Mouse (Mus musculus) lung, embryonic 14.5 days (tissue): ENCODE results near the gene 4931428L18Rik. TPM values are rescaled to one million over a fixed set of nuclear protein-coding genes. Genes with fewer than 3 reads are reported as not detected.

ENCODE experiments used
- ATAC-seq: fragments of 200-750 bp; cut with Nextera tagmentation; 2 replicates; pipeline ENCODE4 v1.8.0; 2017; ENCODE audit warnings: mild to moderate bottlenecking, moderate TSS enrichment, moderate library complexity; ENCODE audit not compliant: insufficient read depth
- DNase-seq: peaks from one replicate; pipeline ENCODE4 v3.0.0-alpha.2; 2015
- H3K27ac ChIP-seq: fragments of 300-500 bp; sonication (generic); 2 replicates; pipeline ENCODE4 v1.5.1; 2014; ENCODE audit warnings: low read depth, mild to moderate bottlenecking, moderate library complexity
- H3K27me3 ChIP-seq: fragments of 300-500 bp; sonication (generic); 2 replicates; pipeline ENCODE4 v1.6.1; 2014; ENCODE audit warnings: low read length, control low read depth; ENCODE audit not compliant: insufficient read depth
- H3K36me3 ChIP-seq: fragments of 300-500 bp; sonication (generic); 2 replicates; pipeline ENCODE4 v1.6.1; 2014; ENCODE audit warnings: control low read depth; ENCODE audit not compliant: insufficient read depth
- H3K4me1 ChIP-seq: fragments of 300-500 bp; sonication (generic); 2 replicates; pipeline ENCODE4 v1.6.1; 2014; ENCODE audit warnings: antibody characterized with exemption, control low read depth; ENCODE audit not compliant: insufficient read depth
- H3K4me2 ChIP-seq: fragments of 300-500 bp; sonication (generic); 2 replicates; pipeline ENCODE4 v1.6.1; 2014; ENCODE audit warnings: mild to moderate bottlenecking
- H3K4me3 ChIP-seq: fragments of 300-500 bp; sonication (generic); 2 replicates; pipeline ENCODE4 v1.5.1; 2014; ENCODE audit warnings: low read depth, low read length
- H3K9ac ChIP-seq: fragments of 300-500 bp; sonication (generic); 2 replicates; pipeline ENCODE4 v1.6.1; 2014
- H3K9me3 ChIP-seq: fragments of 300-500 bp; sonication (generic); 2 replicates; pipeline ENCODE4 v1.6.1; 2016; ENCODE audit warnings: low read depth, low read length, control low read depth
- CTCF ChIP-seq: IDR thresholded peaks from 2 replicates; pipeline ENCODE4 v1.5.1; 2016; ENCODE audit warnings: antibody characterized with exemption, low read depth
- WGBS: fragments of 180-500 bp; shearing (Covaris S2); extraction: QIAGEN DNeasy Blood & Tissue Kit; methylation state at CpG from one replicate; pipeline ENCODE4 v1.1.7; 2014; 5-methylcytosine and 5-hydroxymethylcytosine counted together
- polyA plus RNA-seq: library from polyadenylated mRNA; unstranded; fragments of >200 nt; fragmentation: Nextera tagmentation; extraction: Ambion mirVana; gene quantifications from 2 replicates; pipeline ENCODE4 v1.2.1, GENCODE M21; 2014

The 4931428L18Rik gene
- polyA plus RNA-seq, 1 experiment from 2014 or later = not detected

DNA sequence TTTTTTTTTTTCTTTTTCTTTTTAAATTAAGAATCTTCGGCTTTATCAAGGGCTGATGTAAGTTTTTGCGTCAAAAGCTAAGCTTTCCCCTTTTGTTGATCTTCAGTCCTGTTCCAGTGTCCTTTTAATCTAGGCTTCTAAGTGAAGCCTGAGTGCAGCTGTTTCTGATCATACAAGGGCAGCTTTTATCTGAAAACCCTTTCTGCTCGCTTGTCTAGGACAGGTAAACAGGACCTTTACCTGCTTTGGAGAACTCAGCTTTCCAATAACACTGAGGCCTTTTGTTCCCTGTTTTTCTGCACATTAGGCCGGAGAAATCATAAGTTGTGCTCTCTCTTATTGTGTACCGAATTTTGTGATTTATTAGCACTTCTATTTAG is 272.0 kb downstream of the 4931428L18Rik start:
- Histone ChIP-seq H3K4me2 (peak overlapping the region; percentile 67), H3K4me3 (peak overlapping the region; percentile 88), H3K27me3 (no peaks in the 10 kb centered on the region), H3K4me1 (0 out of 2 replicates have a peak, but pooled peaks cover 2% of the 10 kb centered on the region), H3K9ac (peak overlapping the region; percentile 98), H3K36me3 (peaks cover 4% of the 10 kb centered on the region), H3K9me3 (no peaks in the 10 kb centered on the region), H3K27ac (peak overlapping the region; percentile 100)
- no peak for DNase-seq
- TF ChIP-seq CTCF = no peak
- WGBS = 28% methylated on average over 5 of the region's 5 CpGs
- ATAC-seq = no peak

DNA sequence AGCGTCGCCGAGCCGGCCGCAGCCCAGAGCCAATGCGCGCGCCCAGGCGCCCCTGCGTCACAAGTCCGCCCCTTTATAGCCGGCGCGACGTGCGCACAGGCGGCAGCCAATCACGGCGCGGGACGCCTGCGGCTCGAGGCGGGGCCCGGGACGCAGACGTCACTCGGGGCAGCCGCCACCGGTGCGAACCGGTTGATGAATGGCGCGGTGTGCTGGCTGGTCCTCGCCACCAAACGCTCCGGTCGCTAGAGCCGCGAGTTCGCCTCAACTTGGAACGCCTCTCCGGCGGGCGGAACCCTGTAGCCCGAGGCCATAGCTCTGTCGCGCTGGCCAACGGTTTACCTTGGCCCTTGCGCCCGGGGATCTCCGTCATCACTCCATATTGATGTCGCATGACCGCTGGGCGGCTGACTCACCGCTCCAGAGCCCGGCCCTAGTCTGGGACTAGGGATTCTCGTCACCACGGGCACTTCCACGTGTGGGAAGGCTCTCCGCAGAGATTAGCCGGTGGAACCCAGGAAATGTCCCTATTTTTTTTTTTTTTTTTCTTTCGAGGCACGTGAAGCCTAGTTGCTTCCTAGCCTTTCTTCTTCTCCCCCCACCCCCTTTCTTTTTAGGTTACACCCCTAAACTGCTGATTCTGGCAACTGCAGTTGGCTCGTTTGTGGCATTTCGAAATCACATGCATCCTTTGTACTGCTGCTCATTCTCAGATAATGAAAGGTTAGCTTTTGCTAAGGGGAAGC is 272.6 kb downstream of the 4931428L18Rik start:
- Histone ChIP-seq H3K4me2 (peak overlapping the region; percentile 67), H3K36me3 (peaks cover 9% of the 10 kb centered on the region), H3K27me3 (no peaks in the 10 kb centered on the region), H3K4me1 (0 out of 2 replicates have a peak, but pooled peaks cover 2% of the 10 kb centered on the region), H3K4me3 (peak overlapping the region; percentile 88), H3K9me3 (no peaks in the 10 kb centered on the region), H3K27ac (peak overlapping the region; percentile 100), H3K9ac (peak overlapping the region; percentile 98)
- DNase-seq (peak; percentile 99), ATAC-seq (peak; percentile 98)
- WGBS = under 1% methylated on average over 65 of the region's 66 CpGs
- TF ChIP-seq CTCF = peak; percentile 22; the same call in 1 of the 2 replicates

DNA sequence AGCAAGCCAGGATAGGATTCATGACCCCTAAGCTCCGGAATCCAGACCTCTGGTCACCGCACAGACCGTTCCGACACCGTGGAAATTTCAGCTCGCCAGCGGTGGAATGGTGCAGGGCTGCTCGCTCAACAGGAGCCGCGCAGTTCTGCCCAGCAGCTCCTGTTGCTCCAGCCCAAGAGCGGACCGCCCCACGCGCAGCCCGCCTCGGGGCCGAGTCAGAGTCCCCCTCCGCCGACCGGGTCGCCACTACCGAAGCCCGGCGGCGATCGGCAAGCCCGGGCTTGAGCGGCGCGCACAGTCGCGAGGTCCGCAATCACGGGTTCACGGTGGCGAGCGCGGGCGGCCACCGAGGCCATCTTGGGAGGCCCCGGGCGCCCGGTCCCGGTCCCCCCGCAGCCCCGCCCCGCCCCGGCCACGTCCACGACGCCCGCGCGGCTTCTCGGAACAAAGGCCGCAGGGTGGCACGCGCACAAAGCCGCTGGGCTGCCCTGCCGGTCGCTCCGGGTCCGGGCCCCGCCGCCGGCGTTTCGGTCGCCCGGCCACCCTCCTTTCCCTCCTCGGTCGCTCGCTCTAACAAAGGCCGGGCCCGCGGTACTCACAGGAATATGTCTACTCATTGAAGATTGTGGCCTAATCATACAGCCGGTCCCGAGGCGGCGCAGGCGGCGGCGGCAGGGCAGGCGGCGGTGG is 273.4 kb downstream of the 4931428L18Rik start:
- H3K9ac ChIP-seq = peak overlapping the region; percentile 98
- no peaks in the 10 kb centered on the region for H3K9me3 ChIP-seq
- H3K27me3 ChIP-seq = no peaks in the 10 kb centered on the region
- H3K4me3 ChIP-seq = peak overlapping the region; percentile 88
- peak; percentile 64 for ATAC-seq
- under 1% methylated on average over 82 of the region's 85 CpGs for WGBS
- peak; percentile 73 for DNase-seq
- no peak for TF ChIP-seq CTCF
- H3K27ac ChIP-seq = peak overlapping the region; percentile 100
- H3K4me2 ChIP-seq = peak overlapping the region; percentile 67
- peaks cover 17% of the 10 kb centered on the region for H3K36me3 ChIP-seq
- 0 out of 2 replicates have a peak, but pooled peaks cover 2% of the 10 kb centered on the region for H3K4me1 ChIP-seq

DNA sequence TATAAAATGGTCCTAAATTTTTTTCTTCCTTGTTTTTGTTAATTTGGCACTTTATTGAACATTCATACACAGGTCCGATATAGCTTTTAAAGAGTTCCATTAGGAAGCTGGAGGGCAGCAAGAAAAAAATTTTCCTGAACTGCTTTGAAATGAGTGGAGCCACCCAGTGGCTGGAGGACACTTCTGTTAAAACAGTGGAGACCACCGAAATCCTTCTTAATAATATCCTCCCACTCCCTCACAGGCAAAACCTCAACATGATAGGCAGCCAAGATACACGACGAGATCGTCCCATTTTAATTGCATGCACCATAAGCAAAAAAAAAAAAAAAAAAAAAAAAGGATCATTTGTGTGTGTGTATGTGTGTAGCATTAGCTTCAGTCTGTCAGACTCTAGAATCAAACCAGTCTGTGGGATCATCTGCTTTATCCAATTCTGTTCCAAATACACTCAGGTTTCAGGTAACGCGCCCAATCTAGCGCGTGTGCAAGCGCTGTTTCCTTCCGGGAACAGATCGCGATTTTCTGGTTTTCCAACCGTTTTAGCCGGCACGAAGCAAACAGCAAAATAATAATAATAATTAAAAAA is 274.0 kb downstream of the 4931428L18Rik start:
- Histone ChIP-seq H3K9ac (peak overlapping the region; percentile 98), H3K4me3 (peak overlapping the region; percentile 88), H3K27ac (peak overlapping the region; percentile 100), H3K4me2 (peak overlapping the region; percentile 67), H3K36me3 (peaks cover 24% of the 10 kb centered on the region), H3K27me3 (no peaks in the 10 kb centered on the region), H3K4me1 (0 out of 2 replicates have a peak, but pooled peaks cover 2% of the 10 kb centered on the region), H3K9me3 (no peaks in the 10 kb centered on the region)
- WGBS = 1% methylated on average over 16 of the region's 16 CpGs
- peak; percentile 47; the same call in 1 of the 2 replicates for TF ChIP-seq CTCF
- DNase-seq (peak; percentile 84), ATAC-seq (no peak)

Other genes starting within 250 kb of the 4931428L18Rik start
- gene AC153137.1, start 244.7 kb downstream of the 4931428L18Rik start, polyA plus RNA-seq = not detected in 2 replicates
- gene Lgsn, start 46.3 kb downstream of the 4931428L18Rik start, polyA plus RNA-seq = not detected in 2 replicates
- not detected in 2 replicates for gene Pih1d3, start 154 bp upstream of the 4931428L18Rik start, polyA plus RNA-seq